Mouse (Mus musculus): ENCODE measurements around the gene Slc24a3. TPM values are rescaled to one million over a fixed set of nuclear protein-coding genes. Genes with fewer than 3 reads are reported as not detected.

Gene Slc24a3
- 3.6 TPM for polyA plus RNA-seq (2015; fragmentation: Illumina TruSeq; extraction: RNeasy Lipid Tissue Mini Kit (QIAGEN cat#74804); ENCODE audit: insufficient read depth, low replicate concordance)

GRCm38 (mm10) chr2:145167664-145168360 lies at the start of gene Slc24a3:
Gene Slc24a3 (plus strand): TSS chr2:145167754.

GRCm38 (mm10) chr2:145675142-145675755 lies 507.7 kb downstream of the Slc24a3 start, which contains the start of gene Rin2:
Gene Rin2 (plus strand): TSS chr2:145675215.

All from spleen, adult 10 weeks (tissue).